Mouse (Mus musculus) granulocyte monocyte progenitor cell, adult 5-6 weeks (primary cell): ENCODE measurements around the gene Nme3. TPM values are rescaled to one million over a fixed set of nuclear protein-coding genes. Genes with fewer than 3 reads are reported as not detected.

Experiments used
- ATAC-seq: replicated peaks from 2 replicates; pipeline ENCODE4 v1.8.0; 2016; ENCODE audit warnings: mild to moderate bottlenecking, moderate TSS enrichment, inconsistent platforms; ENCODE audit not compliant: poor library complexity, severe bottlenecking
- total RNA-seq, 2 experiments: library from RNA; stranded (forward) in 1 of 2; stranded (reverse) in 1 of 2; fragments of 200-712, 200-1000 nt in 1 of 2; fragments of >200 nt in 1 of 2; fragmentation: Nextera tagmentation in 1 of 2; gene quantifications; 2 replicates each; pipeline ENCODE4 v1.2.3; 2014 to 2017

Nme3 gene
- total RNA-seq (2014; fragmentation: Nextera tagmentation) (18.8 and 22.9 TPM in 2 replicates), total RNA-seq (2017) (21.2 and 27.1 TPM in 2 replicates)

DNA sequence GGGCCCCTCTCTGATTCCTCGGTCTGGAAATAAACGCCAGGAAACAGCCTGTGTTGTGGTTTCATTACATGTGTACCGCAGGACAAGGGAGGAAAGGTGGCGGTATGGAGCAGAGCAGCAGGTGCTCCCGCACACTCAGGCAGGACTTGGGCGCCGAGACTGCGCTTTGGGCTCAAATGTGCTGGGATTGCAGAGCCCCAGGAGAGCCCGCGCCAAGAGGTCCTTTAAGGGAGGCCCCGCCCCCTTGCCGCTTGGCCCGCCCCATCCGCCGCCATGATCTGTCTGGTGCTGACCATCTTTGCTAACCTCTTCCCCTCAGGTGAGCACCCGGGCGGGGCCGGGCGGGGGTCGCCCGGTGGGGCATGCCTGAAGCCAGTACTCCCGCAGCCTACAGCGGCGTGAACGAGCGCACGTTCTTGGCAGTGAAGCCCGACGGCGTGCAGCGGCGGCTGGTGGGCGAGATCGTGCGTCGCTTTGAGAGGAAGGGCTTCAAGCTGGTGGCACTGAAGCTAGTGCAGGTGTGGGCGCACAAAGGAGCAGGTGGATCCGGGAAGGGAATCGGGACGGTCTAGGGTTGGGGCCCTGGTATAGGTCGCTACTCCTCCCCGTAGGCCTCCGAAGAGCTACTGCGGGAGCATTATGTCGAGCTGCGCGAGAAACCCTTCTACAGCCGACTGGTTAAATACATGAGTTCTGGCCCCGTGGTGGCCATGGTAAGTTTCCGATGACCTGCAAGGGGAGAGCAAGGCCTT lies at the start of gene Nme3:
Gene Nme3, plus strand, starts transcription at position 260 of the 752 bp plus-strand sequence.
- ATAC-seq = peak; percentile 43

DNA sequence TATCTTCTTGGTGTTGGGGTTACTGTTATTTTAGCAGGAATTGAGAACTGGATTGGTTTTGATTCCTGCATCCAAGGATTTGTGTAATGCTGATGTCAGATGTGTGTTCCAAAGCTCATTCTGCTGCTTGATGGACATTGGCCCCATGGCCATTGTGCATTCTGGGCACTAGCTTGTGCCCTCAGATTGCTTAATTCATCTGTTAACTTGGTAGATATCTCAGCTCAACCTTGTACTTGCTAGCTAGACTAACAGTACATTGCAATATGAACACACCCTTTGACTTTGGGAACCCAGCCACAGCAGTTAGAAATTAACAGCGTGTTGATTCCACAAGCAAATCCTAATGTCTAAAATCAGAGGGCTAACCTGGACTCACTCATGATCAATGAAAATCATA lies 48.9 kb upstream of the Nme3 start:
- ATAC-seq = no peak

- no peak for ATAC-seq
Observed at GRCm38 (mm10) chr17:24848600-24849031, 47.7 kb upstream of the Nme3 start.

DNA sequence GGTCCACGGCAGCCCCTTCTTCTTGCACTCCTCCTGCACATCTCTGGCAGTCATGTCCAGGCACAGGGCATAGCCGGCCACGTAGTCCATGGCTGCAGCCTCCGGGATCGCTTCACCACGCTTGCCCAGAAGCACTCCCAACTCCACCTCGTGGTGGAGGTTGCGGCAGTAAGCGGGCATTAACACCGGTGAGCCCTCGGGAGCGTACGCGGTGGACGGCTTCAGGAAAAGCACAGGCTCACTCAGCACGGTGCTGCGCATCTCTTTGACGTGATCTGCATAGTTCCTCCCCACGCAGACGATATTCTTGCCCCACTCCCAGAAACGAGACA lies 46.6 kb upstream of the Nme3 start:
- no peak; the same call in 1 of the 2 replicates for ATAC-seq

GRCm38 (mm10) chr17:24850065-24850772 lies 46.1 kb upstream of the Nme3 start, which contains the start of gene Fahd1:
Gene Fahd1 (minus strand): TSS chr17:24850364.
- ATAC-seq = peak; percentile 90

DNA sequence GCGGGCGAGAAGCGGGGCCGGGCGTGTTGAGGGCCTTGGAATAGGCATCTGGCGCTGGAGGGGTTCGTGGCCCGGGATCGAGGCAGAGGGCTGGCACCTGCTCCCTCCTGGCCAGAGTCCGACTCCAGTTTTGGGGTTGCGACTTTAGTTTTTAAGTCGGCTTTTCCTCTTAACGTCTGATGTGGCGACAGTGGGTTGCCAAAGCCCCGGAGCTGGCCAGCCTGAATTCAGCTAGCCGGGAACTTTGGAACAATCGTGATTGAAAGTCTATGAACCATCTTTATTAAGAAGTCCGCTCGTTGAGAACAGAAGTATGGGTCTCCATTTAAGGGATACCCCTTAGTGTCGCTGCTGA lies 45.5 kb upstream of the Nme3 start:
- ATAC-seq = no peak

DNA sequence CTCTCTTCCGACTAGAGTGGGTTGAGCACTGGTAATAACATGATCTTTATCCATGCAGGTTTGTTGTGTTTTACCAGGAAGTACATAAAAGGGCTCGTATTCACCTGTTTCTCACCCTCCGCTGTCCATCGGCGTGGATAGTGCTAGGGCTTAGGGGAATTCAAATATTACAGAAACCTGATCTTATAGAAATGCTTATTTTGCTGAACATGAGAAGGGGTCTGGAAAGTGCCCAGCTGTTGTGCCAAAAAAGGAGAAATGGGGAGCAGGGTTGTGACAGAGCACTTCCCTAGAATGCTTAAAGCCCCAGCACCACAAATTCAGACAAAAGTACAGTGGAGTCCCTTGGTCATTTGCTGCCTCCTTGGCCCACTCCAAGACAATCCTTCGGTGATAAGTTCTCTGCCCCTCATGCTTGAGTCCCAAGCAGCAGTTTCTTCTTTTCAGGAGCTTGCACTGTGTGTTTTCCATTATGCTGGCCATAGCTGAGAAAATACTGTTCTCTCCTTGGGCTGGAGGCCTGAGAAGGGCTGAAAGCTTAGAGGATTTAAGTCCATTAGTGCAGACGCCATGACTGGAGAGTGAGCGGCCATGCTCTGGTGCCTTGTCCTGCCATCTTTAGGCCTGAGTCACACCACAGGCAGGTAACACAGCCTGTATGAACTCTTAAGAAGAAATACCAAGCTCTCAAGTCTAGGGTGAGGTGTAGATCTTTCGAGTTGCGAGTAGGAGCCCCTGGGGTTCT lies 44.7 kb upstream of the Nme3 start:
- peak; percentile 26; the same call in 1 of the 2 replicates for ATAC-seq

DNA sequence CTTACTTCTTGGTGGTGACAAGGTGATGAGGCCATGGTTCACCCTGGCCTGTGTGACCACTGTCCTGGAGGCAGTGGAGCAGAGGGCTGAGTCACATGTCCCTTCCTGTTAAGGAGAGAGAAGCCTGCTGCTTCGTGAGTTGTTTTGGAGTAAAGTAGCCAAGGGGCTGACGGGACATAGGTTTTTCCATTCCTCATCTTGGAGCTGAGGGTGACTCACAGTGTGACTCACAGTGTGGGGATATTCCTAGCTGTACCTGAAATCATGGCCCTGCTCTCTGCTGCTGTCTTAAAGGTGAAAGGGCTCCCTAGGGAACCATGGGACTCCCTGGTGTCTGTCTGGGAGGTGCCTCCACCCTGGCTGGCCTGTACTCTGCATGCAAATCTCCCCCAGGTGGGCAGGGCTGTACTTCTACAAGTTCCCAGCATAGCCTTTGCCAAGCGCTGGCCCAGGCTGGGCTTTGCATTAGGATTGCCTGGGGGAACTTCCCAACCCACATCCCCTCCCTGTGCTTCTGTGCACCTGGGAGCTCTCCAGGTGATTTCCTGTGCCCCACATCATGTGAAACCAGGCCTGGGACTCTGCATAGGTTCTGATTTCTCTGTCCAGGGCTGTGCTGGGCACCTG lies 40.3 kb upstream of the Nme3 start:
- no peak for ATAC-seq

GRCm38 (mm10) chr17:24856589-24856988 lies 39.7 kb upstream of the Nme3 start:
- no peak for ATAC-seq

GRCm38 (mm10) chr17:24857831-24858470 lies 38.3 kb upstream of the Nme3 start:
- no peak for ATAC-seq

GRCm38 (mm10) chr17:24858967-24859366 lies 37.3 kb upstream of the Nme3 start:
- no peak for ATAC-seq

DNA sequence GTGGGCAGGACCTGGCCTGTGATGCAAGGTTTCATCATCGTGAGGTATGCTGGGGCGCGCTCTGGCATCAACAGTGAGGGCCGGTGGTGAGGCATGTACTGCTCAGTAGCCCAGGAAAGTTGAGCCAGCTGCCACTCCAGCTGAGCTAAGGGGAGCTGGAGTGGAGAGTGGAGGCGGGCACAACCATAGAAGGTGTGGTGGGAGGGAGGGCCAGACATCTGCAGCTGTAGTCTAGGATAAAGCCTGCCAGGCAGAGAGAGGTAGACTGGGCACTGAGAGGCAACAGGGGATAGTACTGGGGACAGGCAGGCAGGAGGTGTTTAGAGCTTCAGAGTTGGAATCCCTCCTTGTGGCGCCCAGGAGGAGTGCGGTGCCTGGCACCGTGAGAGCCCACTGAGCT lies 36.2 kb upstream of the Nme3 start:
- no peak for ATAC-seq

DNA sequence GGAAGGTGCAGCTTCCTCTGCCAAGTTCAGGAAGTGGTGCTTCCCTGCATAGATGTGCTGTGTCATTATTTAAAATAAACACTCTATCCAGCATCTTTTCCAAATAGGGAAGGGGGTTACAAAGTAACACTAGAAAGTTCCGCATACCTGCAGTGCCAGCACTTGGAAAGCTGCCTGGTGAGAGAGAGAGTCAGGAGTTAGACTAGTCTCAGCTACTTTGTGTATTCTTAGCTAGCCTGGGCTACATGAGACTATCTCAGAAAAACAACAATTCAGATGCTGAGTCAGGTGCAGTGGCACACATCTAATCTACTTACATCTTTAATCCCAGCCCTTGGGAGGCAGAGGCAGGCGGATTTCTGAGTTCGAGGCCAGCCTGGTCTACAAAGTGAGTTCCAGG lies 34.5 kb upstream of the Nme3 start:
- ATAC-seq = no peak

- no peak for ATAC-seq
Observed at GRCm38 (mm10) chr17:24865776-24866175, 30.5 kb upstream of the Nme3 start, which contains the start of gene Igfals. Gene Igfals (plus strand): TSS chr17:24865997.

GRCm38 (mm10) chr17:24867914-24868313 lies 28.4 kb upstream of the Nme3 start:
- no peak for ATAC-seq

- ATAC-seq = no peak
Observed at GRCm38 (mm10) chr17:24873695-24874404, 22.4 kb upstream of the Nme3 start.

- peak; percentile 35; the same call in 1 of the 2 replicates for ATAC-seq
Observed at GRCm38 (mm10) chr17:24874405-24874745, 21.9 kb upstream of the Nme3 start.

- ATAC-seq = no peak
Observed at GRCm38 (mm10) chr17:24874989-24875388, 21.3 kb upstream of the Nme3 start.

GRCm38 (mm10) chr17:24877336-24878116 lies 18.8 kb upstream of the Nme3 start:
- ATAC-seq = no peak
